8 mouse cellular contexts compared by ENCODE assay signal in genomic region chr2:103891240-103891767, GRCm38 (mm10).
DNase-seq lines count a peak whose midpoint lies in the region; ATAC-seq lines count a peak whose summit lies in the region.

No protein-coding gene starts in this region.

- no peaks in the 10 kb centered on the region for H3K4me1 ChIP-seq in embryonic facial prominence, embryonic 11.5 days (ENCODE audit: control insufficient read depth, insufficient read depth, low read length)
- no peaks in the 10 kb centered on the region; the same call in 1 of the 2 replicates for H3K4me1 ChIP-seq in neural tube, embryonic 14.5 days (ENCODE audit: control insufficient read depth, insufficient read depth, low read length)

- H3K4me2 ChIP-seq in embryonic facial prominence, embryonic 11.5 days (ENCODE audit: low read depth, low read length): no peak overlapping the region
- no peak overlapping the region for H3K4me2 ChIP-seq in neural tube, embryonic 14.5 days (ENCODE audit: low read depth, low read length)

- peak; percentile 50 to 70 for DNase-seq in kidney, postnatal 4 days
- DNase-seq in kidney, adult 18-20 months: no peak
- peak; percentile 74 for DNase-seq in embryonic facial prominence, embryonic 11.5 days (ENCODE audit: low spot score)
- peak; percentile 12 to 13 for DNase-seq in layer of hippocampus, postnatal 36 days
- DNase-seq in adrenal gland, adult (ENCODE audit: inconsistent age in 2 of 2, low spot score in 1 of 2): no peak
- no peak for DNase-seq in thymus, postnatal 0 days (ENCODE audit: low spot score)
- no peak for DNase-seq in left cerebral cortex, postnatal 36 days (ENCODE audit: low spot score in 2 of 2)

- H3K36me3 ChIP-seq in embryonic facial prominence, embryonic 11.5 days (replicated peaks; ENCODE audit: control insufficient read depth, insufficient read depth, low read depth, low read length): no peaks in the 10 kb centered on the region
- H3K36me3 ChIP-seq in neural tube, embryonic 14.5 days (ENCODE audit: control insufficient read depth, insufficient read depth, low read length): no peaks in the 10 kb centered on the region

- H3K27ac ChIP-seq in embryonic facial prominence, embryonic 11.5 days (replicated peaks; ENCODE audit: low read depth, low read length): no peak overlapping the region
- 0 out of 2 replicates have a peak overlapping the region, but pooled peaks have one; percentile 23 for H3K27ac ChIP-seq in neural tube, embryonic 14.5 days (ENCODE audit: low read depth, low read length)

- H3K27me3 ChIP-seq in embryonic facial prominence, embryonic 11.5 days (ENCODE audit: control insufficient read depth, insufficient read depth, low read length): no peaks in the 10 kb centered on the region
- no peaks in the 10 kb centered on the region for H3K27me3 ChIP-seq in neural tube, embryonic 14.5 days (ENCODE audit: control insufficient read depth, insufficient read depth, low read length)

- intact Hi-C loops in left cerebral cortex, postnatal 36 days (cut with DNase I): no loop called here

- ATAC-seq in embryonic facial prominence, embryonic 11.5 days (replicated peaks; ENCODE audit: insufficient number of reproducible peaks, low FRiP score, low TSS enrichment, low read depth): peak; percentile 49; the same call in 1 of the 2 replicates
- peak; percentile 74; the same call in 1 of the 2 replicates for ATAC-seq in neural tube, embryonic 14.5 days (ENCODE audit: low read depth)

- no peak overlapping the region for H3K9ac ChIP-seq in embryonic facial prominence, embryonic 11.5 days (replicated peaks; ENCODE audit: low read length)
- H3K9ac ChIP-seq in neural tube, embryonic 14.5 days (replicated peaks; ENCODE audit: low read depth, low read length): no peak overlapping the region

- no peak overlapping the region for H3K4me3 ChIP-seq in embryonic facial prominence, embryonic 11.5 days (ENCODE audit: low read depth, low read length)
- H3K4me3 ChIP-seq in neural tube, embryonic 14.5 days (ENCODE audit: low read depth, low read length): no peak overlapping the region

- WGBS in embryonic facial prominence, embryonic 11.5 days: 4% methylated on average over 9 of the region's 9 CpGs
- WGBS in neural tube, embryonic 14.5 days: 3% methylated on average over 9 of the region's 9 CpGs

- no peaks in the 10 kb centered on the region for H3K9me3 ChIP-seq in embryonic facial prominence, embryonic 11.5 days (replicated peaks; ENCODE audit: control insufficient read depth, low read length)
- H3K9me3 ChIP-seq in neural tube, embryonic 14.5 days (ENCODE audit: control insufficient read depth, low read length): no peaks in the 10 kb centered on the region

Comparison
In these comparisons a context has a peak if more than half of its experiments do, and no peak if none do; other contexts are left out.
1. DNase-seq: peak in kidney, postnatal 4 days (2 of 2), embryonic facial prominence, embryonic 11.5 days (single experiment) and layer of hippocampus, postnatal 36 days (2 of 2); none in kidney, adult 18-20 months (single experiment), adrenal gland, adult (0 of 2), thymus, postnatal 0 days (single experiment) and left cerebral cortex, postnatal 36 days (0 of 2).